Mouse (Mus musculus): ENCODE results near the gene Ankfy1. TPM values are rescaled to one million over a fixed set of nuclear protein-coding genes. Genes with fewer than 3 reads are reported as not detected.

The Ankfy1 gene
- polyA plus RNA-seq, 1 experiment from 2014 or later = 21.3 TPM

Small RNAs within 50 kb of the gene (microRNA-seq; reads per million reads assigned to microRNA genes)
- not detected for gene Gm25678

Other genes with a start within 250 kb of the Ankfy1 start
- gene Mybbp1a, start 248.7 kb upstream of the Ankfy1 start, polyA plus RNA-seq (2015; fragmentation: Nextera tagmentation; extraction: Ambion mirVana) = 111 and 122 TPM in 2 replicates
- gene Spns2, start 200.1 kb upstream of the Ankfy1 start, polyA plus RNA-seq (2015; fragmentation: Nextera tagmentation; extraction: Ambion mirVana) = 3.5 and 3.6 TPM in 2 replicates
- gene Spns3, start 139.5 kb upstream of the Ankfy1 start, polyA plus RNA-seq (2015; fragmentation: Nextera tagmentation; extraction: Ambion mirVana) = 0.14 TPM in 1 of 2 replicates, not detected in the other
- gene Ube2g1, start 82.7 kb upstream of the Ankfy1 start, polyA plus RNA-seq (2015; fragmentation: Nextera tagmentation; extraction: Ambion mirVana) = 100 and 104 TPM in 2 replicates
- 5.9 and 7.3 TPM in 2 replicates for gene Cyb5d2, start 106.1 kb downstream of the Ankfy1 start, polyA plus RNA-seq (2015; fragmentation: Nextera tagmentation; extraction: Ambion mirVana)
- gene Zzef1, start 106.2 kb downstream of the Ankfy1 start, polyA plus RNA-seq (2015; fragmentation: Nextera tagmentation; extraction: Ambion mirVana) = 10.8 and 12.0 TPM in 2 replicates